Mouse (Mus musculus): ENCODE measurements around the gene Bbc3. TPM values are rescaled to one million over a fixed set of nuclear protein-coding genes. Genes with fewer than 3 reads are reported as not detected.

Bbc3 gene
- total and polyA plus RNA-seq, 3 experiments = 9.0 to 209 (median 10.2) TPM

DNA sequence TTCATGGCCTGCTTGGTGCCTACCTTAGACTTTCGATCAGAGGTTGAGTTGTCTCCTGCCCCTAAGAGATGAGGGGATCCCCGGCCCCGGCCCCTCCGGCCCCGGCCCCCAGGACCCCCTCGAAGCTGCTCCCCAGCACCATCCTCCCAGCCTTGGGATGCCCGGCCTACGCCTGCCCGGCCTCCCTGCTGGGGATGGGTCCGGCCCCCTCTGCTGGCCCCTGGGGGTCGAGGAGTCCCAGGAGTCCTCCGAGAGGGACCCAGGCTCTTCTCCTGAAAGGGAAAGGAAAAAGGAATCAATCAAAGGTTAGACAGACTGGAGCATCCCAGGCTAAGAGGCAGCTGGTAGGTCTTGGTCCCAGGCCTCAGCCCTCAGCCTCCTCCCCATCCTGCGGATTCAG is 25.9 kb upstream of the Bbc3 start:
- Histone ChIP-seq H3K9me3 (replicated peaks) (no peaks in the 10 kb centered on the region), H3K27me3 (ENCODE audit: insufficient read depth, low read length) (no peaks in the 10 kb centered on the region), H3K4me1 (ENCODE audit: insufficient read depth, low read depth, low read length) (peaks cover 40% of the 10 kb centered on the region), H3K36me3 (replicated peaks) (peaks cover 73% of the 10 kb centered on the region), H3K4me3 (ENCODE audit: low read depth, low read length) (no peak overlapping the region)
- no peak for TF ChIP-seq CTCF (IDR thresholded peaks at IDR 0.05; ENCODE audit: low read depth, low read length)
- no peak for TF ChIP-seq GATA1 (IDR thresholded peaks at IDR 0.05; ENCODE audit: borderline replicate concordance, low read length)
- no peak for TF ChIP-seq POLR2AphosphoS5 (IDR thresholded peaks at IDR 0.05; ENCODE audit: insufficient replicate concordance, low read depth, low read length)
- no peak for TF ChIP-seq GATA2 (IDR thresholded peaks at IDR 0.05; ENCODE audit: borderline replicate concordance, low read depth, low read length)
- TF ChIP-seq TAL1 (conservative IDR thresholded peaks at IDR 0.05; ENCODE audit: low read depth, low read length) = no peak
- ATAC-seq (ENCODE audit: extremely low read depth, insufficient number of reproducible peaks, low FRiP score, poor library complexity, severe bottlenecking) (no peak), DNase-seq (ENCODE audit: low spot score) (no peak)

DNA sequence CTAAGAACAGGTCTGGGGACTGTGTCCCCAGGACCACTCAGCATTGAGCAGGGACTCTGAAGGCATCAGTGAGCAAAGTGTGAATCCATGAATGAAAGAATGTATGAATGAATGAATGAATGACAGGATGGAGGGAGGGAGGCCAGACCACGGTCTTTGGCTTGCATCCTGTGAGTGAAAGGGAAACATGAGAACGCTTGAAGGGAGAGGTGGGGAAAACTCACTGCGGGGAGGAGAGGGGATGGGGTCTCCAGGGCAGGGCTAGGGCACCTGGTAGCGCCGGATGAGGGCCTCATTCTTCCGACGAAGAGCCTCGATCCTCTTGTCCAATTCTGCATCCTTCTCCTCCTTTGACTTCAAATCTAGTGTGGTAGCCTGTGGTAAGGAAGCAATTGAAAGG is 24.2 kb upstream of the Bbc3 start:
- Histone ChIP-seq H3K27me3 (ENCODE audit: insufficient read depth, low read length) (no peaks in the 10 kb centered on the region), H3K4me3 (ENCODE audit: low read depth, low read length) (no peak overlapping the region), H3K36me3 (replicated peaks) (peaks cover 57% of the 10 kb centered on the region), H3K9me3 (replicated peaks) (no peaks in the 10 kb centered on the region), H3K4me1 (ENCODE audit: insufficient read depth, low read depth, low read length) (peaks cover 28% of the 10 kb centered on the region)
- DNase-seq (ENCODE audit: low spot score) (no peak), ATAC-seq (ENCODE audit: extremely low read depth, insufficient number of reproducible peaks, low FRiP score, poor library complexity, severe bottlenecking) (no peak)
- no peak for TF ChIP-seq GATA2 (IDR thresholded peaks at IDR 0.05; ENCODE audit: borderline replicate concordance, low read depth, low read length)
- TF ChIP-seq POLR2AphosphoS5 (IDR thresholded peaks at IDR 0.05; ENCODE audit: insufficient replicate concordance, low read depth, low read length) = no peak
- TF ChIP-seq CTCF (IDR thresholded peaks at IDR 0.05; ENCODE audit: low read depth, low read length) = no peak
- TF ChIP-seq TAL1 (conservative IDR thresholded peaks at IDR 0.05; ENCODE audit: low read depth, low read length) = no peak
- TF ChIP-seq GATA1 (IDR thresholded peaks at IDR 0.05; ENCODE audit: borderline replicate concordance, low read length) = no peak

DNA sequence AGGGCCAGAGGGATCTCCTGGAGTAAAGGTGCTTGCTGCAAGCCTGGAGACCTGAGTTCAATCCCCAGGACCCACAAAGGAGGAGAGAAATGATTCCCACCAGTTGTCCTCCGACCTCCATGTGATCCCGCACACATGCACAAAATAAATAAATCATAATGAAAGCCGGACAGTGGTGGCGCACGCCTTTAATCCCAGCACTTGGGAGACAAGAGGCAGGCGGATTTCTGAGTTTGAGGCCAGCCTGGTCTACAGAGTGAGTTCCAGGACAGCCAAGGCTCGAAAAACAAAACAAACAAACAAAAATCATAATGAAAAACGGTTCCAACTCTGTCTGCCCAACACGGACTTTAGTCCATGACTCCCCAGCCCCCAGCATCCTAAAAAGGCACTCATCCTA is 23.3 kb upstream of the Bbc3 start:
- ATAC-seq (ENCODE audit: extremely low read depth, insufficient number of reproducible peaks, low FRiP score, poor library complexity, severe bottlenecking) = no peak

DNA sequence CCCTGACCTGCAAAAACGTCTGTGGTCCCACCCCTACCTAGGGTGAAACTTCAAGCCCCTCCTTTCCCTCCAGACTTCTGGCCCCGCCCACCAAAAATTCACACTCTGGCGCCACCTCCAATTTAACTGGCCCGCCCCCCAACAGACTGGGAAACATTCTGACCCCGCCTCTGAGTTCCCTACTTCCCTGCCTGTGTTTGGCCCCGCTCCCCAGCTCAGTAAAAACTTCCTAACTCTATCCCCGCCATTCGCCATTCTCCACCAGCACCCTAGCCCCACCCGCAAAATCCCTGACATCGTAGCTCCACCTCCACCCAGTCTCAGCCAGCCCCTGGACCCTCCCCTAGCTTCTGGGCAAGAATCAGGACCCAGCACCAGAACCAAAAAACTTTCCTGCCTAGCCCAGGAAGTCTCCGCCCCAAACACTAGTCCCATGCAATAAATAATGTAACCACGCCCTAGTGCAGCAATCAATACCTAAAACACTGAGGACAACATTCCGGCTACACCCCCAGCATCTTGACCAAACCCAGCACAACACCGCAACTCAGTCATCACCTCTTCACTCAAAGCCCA is 22.7 kb upstream of the Bbc3 start:
- H3K4me3 ChIP-seq (ENCODE audit: low read depth, low read length) = peak overlapping the region; percentile 76
- H3K9me3 ChIP-seq (replicated peaks) = no peaks in the 10 kb centered on the region
- ATAC-seq (ENCODE audit: extremely low read depth, insufficient number of reproducible peaks, low FRiP score, poor library complexity, severe bottlenecking) = peak; percentile 12
- DNase-seq (ENCODE audit: low spot score) = peak; percentile 52
- TF ChIP-seq GATA1 (IDR thresholded peaks at IDR 0.05; ENCODE audit: borderline replicate concordance, low read length) = no peak
- no peak for TF ChIP-seq GATA2 (IDR thresholded peaks at IDR 0.05; ENCODE audit: borderline replicate concordance, low read depth, low read length)
- no peak for TF ChIP-seq POLR2AphosphoS5 (IDR thresholded peaks at IDR 0.05; ENCODE audit: insufficient replicate concordance, low read depth, low read length)
- no peak for TF ChIP-seq CTCF (IDR thresholded peaks at IDR 0.05; ENCODE audit: low read depth, low read length)
- no peak for TF ChIP-seq TAL1 (conservative IDR thresholded peaks at IDR 0.05; ENCODE audit: low read depth, low read length)
- peaks cover 43% of the 10 kb centered on the region for H3K36me3 ChIP-seq (replicated peaks)
- H3K4me1 ChIP-seq (ENCODE audit: insufficient read depth, low read depth, low read length) = peaks cover 28% of the 10 kb centered on the region
- H3K27me3 ChIP-seq (ENCODE audit: insufficient read depth, low read length) = no peaks in the 10 kb centered on the region

More for the DNA sequence above, 23.3 kb upstream of the Bbc3 start:
- Histone ChIP-seq H3K36me3 (replicated peaks) (peaks cover 49% of the 10 kb centered on the region), H3K4me3 (ENCODE audit: low read depth, low read length) (peak overlapping the region; percentile 76), H3K9me3 (replicated peaks) (no peaks in the 10 kb centered on the region), H3K27me3 (ENCODE audit: insufficient read depth, low read length) (no peaks in the 10 kb centered on the region), H3K4me1 (ENCODE audit: insufficient read depth, low read depth, low read length) (peaks cover 28% of the 10 kb centered on the region)
- no peak for DNase-seq (ENCODE audit: low spot score)
- no peak for TF ChIP-seq GATA1 (IDR thresholded peaks at IDR 0.05; ENCODE audit: borderline replicate concordance, low read length)

DNA sequence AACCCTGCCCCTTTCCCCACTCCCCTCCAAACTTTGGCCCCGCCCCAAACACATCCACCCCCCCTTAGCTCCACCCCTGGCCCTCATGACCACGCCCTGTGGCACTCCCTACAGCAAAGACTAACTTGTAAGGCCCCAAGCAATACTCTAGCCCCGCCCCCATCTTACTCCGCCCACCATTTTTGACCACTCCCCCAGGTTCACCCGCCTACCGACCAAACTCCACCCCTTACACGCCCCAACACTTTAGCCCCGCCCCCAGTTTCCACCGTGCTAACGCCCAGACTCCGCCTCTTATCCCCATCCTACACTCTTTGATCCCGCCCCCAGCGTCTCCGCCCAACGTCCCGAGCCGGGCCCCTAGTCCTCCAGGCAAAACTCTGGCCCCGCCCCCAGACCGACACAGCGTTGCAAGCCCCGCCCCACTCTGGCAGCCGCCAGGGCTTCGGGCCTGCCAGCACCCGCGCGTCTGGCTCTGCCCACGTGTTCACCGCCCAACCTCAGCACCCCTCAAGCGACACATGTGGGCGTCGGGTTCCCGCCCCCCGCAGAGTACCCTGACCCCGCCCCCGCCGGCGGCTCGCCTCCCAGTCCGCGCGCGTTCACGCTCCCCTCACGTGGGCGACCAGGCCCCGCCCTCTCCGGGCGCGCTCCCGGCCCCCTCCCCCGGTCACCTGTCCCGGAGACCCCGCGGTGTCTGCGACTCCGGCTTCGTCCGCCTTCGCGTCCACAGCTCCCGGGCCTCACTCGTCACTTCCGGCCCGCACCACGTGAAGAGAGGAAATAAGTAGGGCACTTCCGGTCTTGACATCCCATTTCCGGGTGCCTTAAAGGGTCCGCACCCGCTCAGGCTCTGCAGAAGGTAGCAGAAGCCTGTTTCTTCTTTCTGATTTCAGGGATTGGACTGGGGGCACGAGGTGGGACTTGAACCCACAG is 21.9 kb upstream of the Bbc3 start, which contains the start of gene Ccdc9:
Gene Ccdc9 (minus strand): TSS at position 770 of the 936 bp plus-strand sequence.
- peak; percentile 84 for ATAC-seq (ENCODE audit: extremely low read depth, insufficient number of reproducible peaks, low FRiP score, poor library complexity, severe bottlenecking)
- Histone ChIP-seq H3K9me3 (replicated peaks) (no peaks in the 10 kb centered on the region), H3K27me3 (ENCODE audit: insufficient read depth, low read length) (no peaks in the 10 kb centered on the region), H3K4me1 (ENCODE audit: insufficient read depth, low read depth, low read length) (peaks cover 28% of the 10 kb centered on the region), H3K36me3 (replicated peaks) (peaks cover 36% of the 10 kb centered on the region), H3K4me3 (ENCODE audit: low read depth, low read length) (peak within 1 kb of the TSS; percentile 76)
- no peak for TF ChIP-seq GATA2 (IDR thresholded peaks at IDR 0.05; ENCODE audit: borderline replicate concordance, low read depth, low read length)
- TF ChIP-seq POLR2AphosphoS5 (IDR thresholded peaks at IDR 0.05; ENCODE audit: insufficient replicate concordance, low read depth, low read length) = no peak
- no peak for TF ChIP-seq GATA1 (IDR thresholded peaks at IDR 0.05; ENCODE audit: borderline replicate concordance, low read length)
- no peak for TF ChIP-seq TAL1 (conservative IDR thresholded peaks at IDR 0.05; ENCODE audit: low read depth, low read length)
- no peak for TF ChIP-seq CTCF (IDR thresholded peaks at IDR 0.05; ENCODE audit: low read depth, low read length)
- peak; percentile 84 for DNase-seq (ENCODE audit: low spot score)

DNA sequence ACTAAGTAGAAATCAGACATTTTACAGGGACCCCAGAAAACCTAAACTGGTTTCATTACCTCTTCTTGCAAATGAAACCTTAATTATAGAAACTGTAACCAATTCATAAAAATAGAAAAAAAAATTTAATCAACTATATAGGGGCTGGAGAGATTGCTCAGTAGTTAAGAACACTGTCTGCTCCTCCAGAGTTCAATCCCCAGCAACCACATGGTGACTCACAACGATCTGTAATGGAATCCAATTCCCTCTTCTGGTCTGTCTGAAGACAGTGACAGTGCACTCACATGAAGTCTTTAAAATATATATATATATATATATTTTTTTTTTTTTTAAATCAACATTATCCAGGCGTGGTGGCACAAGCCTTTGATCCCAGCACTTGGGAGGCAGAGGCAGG is 21.2 kb upstream of the Bbc3 start:
- DNase-seq (ENCODE audit: low spot score) (no peak), ATAC-seq (ENCODE audit: extremely low read depth, insufficient number of reproducible peaks, low FRiP score, poor library complexity, severe bottlenecking) (no peak)
- TF ChIP-seq GATA2 (IDR thresholded peaks at IDR 0.05; ENCODE audit: borderline replicate concordance, low read depth, low read length) (no peak), GATA1 (IDR thresholded peaks at IDR 0.05; ENCODE audit: borderline replicate concordance, low read length) (no peak), POLR2AphosphoS5 (IDR thresholded peaks at IDR 0.05; ENCODE audit: insufficient replicate concordance, low read depth, low read length) (no peak), TAL1 (conservative IDR thresholded peaks at IDR 0.05; ENCODE audit: low read depth, low read length) (no peak), CTCF (IDR thresholded peaks at IDR 0.05; ENCODE audit: low read depth, low read length) (no peak)
- peak overlapping the region; percentile 76; the same call in 1 of the 2 replicates for H3K4me3 ChIP-seq (ENCODE audit: low read depth, low read length)
- H3K9me3 ChIP-seq (replicated peaks) = no peaks in the 10 kb centered on the region
- peaks cover 29% of the 10 kb centered on the region for H3K36me3 ChIP-seq (replicated peaks)
- H3K4me1 ChIP-seq (ENCODE audit: insufficient read depth, low read depth, low read length) = peaks cover 26% of the 10 kb centered on the region
- no peaks in the 10 kb centered on the region for H3K27me3 ChIP-seq (ENCODE audit: insufficient read depth, low read length)

All from G1E (cell line).